ENCODE assay signal across 8 mouse cellular contexts in the genomic region with DNA sequence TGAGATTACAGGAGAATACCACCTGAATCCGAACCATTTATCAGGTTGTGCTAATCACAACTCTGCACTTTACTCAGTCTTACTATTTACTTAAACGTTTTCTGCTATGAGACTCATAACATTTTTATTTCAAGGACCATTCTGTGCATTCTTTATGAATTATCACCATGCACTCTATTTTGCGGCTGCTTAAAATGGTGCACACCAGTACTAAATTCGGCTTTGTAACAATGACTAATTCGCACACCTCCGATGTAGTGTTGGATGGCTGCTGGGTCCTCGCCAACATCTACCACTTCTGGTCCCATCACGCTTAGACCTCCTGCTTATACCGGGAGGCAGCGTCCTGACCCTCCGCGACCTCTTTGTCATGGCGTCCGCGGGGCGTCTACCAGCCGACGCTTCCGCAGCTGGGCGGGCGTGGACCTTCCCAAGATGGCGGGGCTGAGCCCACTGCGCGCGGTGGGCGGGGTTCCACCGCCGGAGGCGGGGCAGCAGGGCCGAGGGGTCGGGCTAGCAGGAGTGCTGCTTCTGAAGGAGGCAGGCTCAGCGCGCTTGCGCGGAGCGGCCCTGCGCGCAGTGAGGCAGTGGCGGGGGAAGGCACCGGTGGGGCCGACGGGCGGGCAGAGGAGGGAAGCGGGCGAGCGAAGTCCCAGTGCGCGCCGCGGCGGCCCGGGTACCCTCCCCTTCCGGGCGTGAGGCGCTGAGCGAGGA. TPM values are rescaled to one million over a fixed set of nuclear protein-coding genes. Genes with fewer than 3 reads are reported as not detected.
DNase-seq lines count a peak whose midpoint lies in the region; ATAC-seq and TF ChIP-seq lines count a peak whose summit lies in the region.

A gene (plus strand): TSS at position 590 of the 714 bp plus-strand sequence.

- peak within 1 kb of the TSS; percentile 99 for H3K27ac ChIP-seq in bone marrow, adult 2 months (ENCODE audit: control insufficient read depth, insufficient read depth, low read depth, low read length, poor library complexity)
- H3K27ac ChIP-seq in embryonic facial prominence, embryonic 15.5 days (replicated peaks): peak within 1 kb of the TSS; percentile 99
- peak within 1 kb of the TSS; percentile 98 for H3K27ac ChIP-seq in limb, embryonic 14.5 days (replicated peaks; ENCODE audit: low read depth, low read length)
- H3K27ac ChIP-seq in midbrain, postnatal 0 days (ENCODE audit: low read depth, low read length): peak within 1 kb of the TSS; percentile 93

- no peaks in the 10 kb centered on the region for H3K36me3 ChIP-seq in embryonic facial prominence, embryonic 15.5 days
- H3K36me3 ChIP-seq in limb, embryonic 14.5 days (ENCODE audit: control insufficient read depth, insufficient read depth, low read length): no peaks in the 10 kb centered on the region
- no peaks in the 10 kb centered on the region for H3K36me3 ChIP-seq in midbrain, postnatal 0 days (ENCODE audit: insufficient read depth, low read length)

- TF ChIP-seq CTCF in bone marrow, adult 2 months (IDR thresholded peaks at IDR 0.05; ENCODE audit: control insufficient read depth, insufficient read depth, low read length): peak; percentile 11; the same call in 1 of the 2 replicates
- TF ChIP-seq CTCF in midbrain, postnatal 0 days (IDR thresholded peaks at IDR 0.05): peak; percentile 30

- peak; percentile 93 for TF ChIP-seq POLR2A in bone marrow, adult 2 months (IDR thresholded peaks at IDR 0.05; ENCODE audit: borderline replicate concordance, control insufficient read depth, low read depth, low read length)
- peak; percentile 92 for TF ChIP-seq POLR2A in limb, embryonic 14.5 days (IDR thresholded peaks at IDR 0.05; ENCODE audit: borderline replicate concordance, extremely low read depth, insufficient read depth, insufficient read length)

- H3K27me3 ChIP-seq in embryonic facial prominence, embryonic 15.5 days: no peaks in the 10 kb centered on the region
- H3K27me3 ChIP-seq in limb, embryonic 14.5 days (ENCODE audit: control insufficient read depth, insufficient read depth, low read length): no peaks in the 10 kb centered on the region
- no peaks in the 10 kb centered on the region for H3K27me3 ChIP-seq in midbrain, postnatal 0 days (ENCODE audit: insufficient read depth, low read length)

- no peaks in the 10 kb centered on the region for H3K9me3 ChIP-seq in embryonic facial prominence, embryonic 15.5 days (replicated peaks)
- H3K9me3 ChIP-seq in limb, embryonic 14.5 days (ENCODE audit: control insufficient read depth, low read length): no peaks in the 10 kb centered on the region
- no peaks in the 10 kb centered on the region for H3K9me3 ChIP-seq in midbrain, postnatal 0 days (ENCODE audit: low read length)

- peak; percentile 98 for DNase-seq in 416B (ENCODE audit: low read depth)
- DNase-seq in heart, adult 8-10 months (ENCODE audit: low spot score): peak; percentile 97
- DNase-seq in kidney, adult 9 months: peak; percentile 99
- DNase-seq in limb, embryonic 14.5 days (ENCODE audit: low spot score): peak; percentile 97
- peak; percentile 98 for DNase-seq in midbrain, postnatal 0 days (ENCODE audit: low spot score)
- DNase-seq in spleen, postnatal 14 days (ENCODE audit: low spot score in 2 of 2): peak; percentile 97 to 98

- peak; percentile 96 for ATAC-seq in embryonic facial prominence, embryonic 15.5 days (ENCODE audit: insufficient number of reproducible peaks, low FRiP score, low TSS enrichment, low read depth)
- peak; percentile 93 for ATAC-seq in limb, embryonic 14.5 days (ENCODE audit: low FRiP score, low read depth)
- ATAC-seq in midbrain, postnatal 0 days (ENCODE audit: low FRiP score): peak; percentile 97

- H3K4me2 ChIP-seq in embryonic facial prominence, embryonic 15.5 days (replicated peaks): peak within 1 kb of the TSS; percentile 71
- H3K4me2 ChIP-seq in limb, embryonic 14.5 days (replicated peaks; ENCODE audit: low read depth, low read length, severe bottlenecking): peak within 1 kb of the TSS; percentile 67
- H3K4me2 ChIP-seq in midbrain, postnatal 0 days (ENCODE audit: low read depth, low read length, poor library complexity, severe bottlenecking): peak within 1 kb of the TSS; percentile 55

- no peaks in the 10 kb centered on the region for H3K4me1 ChIP-seq in bone marrow, adult 2 months (ENCODE audit: control insufficient read depth, insufficient read depth, low read length)
- H3K4me1 ChIP-seq in embryonic facial prominence, embryonic 15.5 days: 0 out of 2 replicates have a peak, but pooled peaks cover 13% of the 10 kb centered on the region
- peaks cover 7% of the 10 kb centered on the region; the same call in 1 of the 2 replicates for H3K4me1 ChIP-seq in limb, embryonic 14.5 days (ENCODE audit: control insufficient read depth, insufficient read depth, low read length)
- no peaks in the 10 kb centered on the region for H3K4me1 ChIP-seq in midbrain, postnatal 0 days (ENCODE audit: insufficient read depth, low read length)

- 3% methylated on average over 51 of the region's 56 CpGs for WGBS in bone marrow, adult 2 months
- 2% methylated on average over 55 of the region's 56 CpGs for WGBS in embryonic facial prominence, embryonic 15.5 days
- WGBS in limb, embryonic 14.5 days: 5% methylated on average over 31 of the region's 56 CpGs
- WGBS in midbrain, postnatal 0 days: 2% methylated on average over 47 of the region's 56 CpGs

- H3K4me3 ChIP-seq in bone marrow, adult 2 months (replicated peaks; ENCODE audit: control insufficient read depth, low read depth, low read length): peak within 1 kb of the TSS; percentile 100
- H3K4me3 ChIP-seq in embryonic facial prominence, embryonic 15.5 days (replicated peaks): peak within 1 kb of the TSS; percentile 97
- H3K4me3 ChIP-seq in limb, embryonic 14.5 days (replicated peaks; ENCODE audit: low read length): peak within 1 kb of the TSS; percentile 98
- peak within 1 kb of the TSS; percentile 97 for H3K4me3 ChIP-seq in midbrain, postnatal 0 days (ENCODE audit: low read depth, low read length)

- peak within 1 kb of the TSS; percentile 97 for H3K9ac ChIP-seq in embryonic facial prominence, embryonic 15.5 days
- peak within 1 kb of the TSS; percentile 95 for H3K9ac ChIP-seq in limb, embryonic 14.5 days (ENCODE audit: low read depth, low read length, severe bottlenecking)
- peak within 1 kb of the TSS; percentile 92 for H3K9ac ChIP-seq in midbrain, postnatal 0 days (replicated peaks; ENCODE audit: low read length, poor library complexity, severe bottlenecking)

RNA-seq across cellular contexts. Expression of the gene that starts here (rescaled TPM):
- polyA plus RNA-seq in bone marrow, adult 2 months (2011; ENCODE audit: insufficient read depth, insufficient read length, low replicate concordance, missing spikeins): 6.1 and 14.1 TPM in 2 replicates
- 63.6 and 64.3 TPM in 2 replicates for polyA plus RNA-seq in embryonic facial prominence, embryonic 15.5 days (2015; fragmentation: Nextera tagmentation; extraction: Ambion mirVana)
- total RNA-seq in heart, adult 8-10 months (2022): 10 to 100 TPM; 52.5 to 66.4 (median 60.5) TPM
- polyA plus RNA-seq in limb, embryonic 14.5 days (2012; rRNA removed): 30.4 and 30.5 TPM in 2 replicates
- polyA plus RNA-seq in limb, embryonic 14.5 days (2014; fragmentation: Nextera tagmentation; extraction: Ambion mirVana): 69.7 and 74.8 TPM in 2 replicates
- total RNA-seq in midbrain, postnatal 0 days (2014; rRNA removed): 44.2 and 46.0 TPM in 2 replicates
- 57.3 and 64.5 TPM in 2 replicates for polyA plus RNA-seq in midbrain, postnatal 0 days (2015; fragmentation: Nextera tagmentation; extraction: Ambion mirVana)

Comparison
In these comparisons a context has a peak if more than half of its experiments do, and no peak if none do; other contexts are left out.
1. Peak in every context shown above with its lines: DNase-seq, ATAC-seq, H3K4me3 ChIP-seq and H3K27ac ChIP-seq.